Mouse (Mus musculus) mouse embryonic stem cell (cell line): ENCODE results near the gene 4930518I15Rik.
"Not testable (repeated sequence)": the region's sequence is repeated elsewhere in the genome, so short reads cannot be mapped to it uniquely, and the experiment has no call there.

Experiments
- in situ Hi-C, 2 experiments: fragments of 300-500 bp; cut with MboI; formaldehyde crosslinking; loops; 1 replicate in 1 of 2; 3 replicates in 1 of 2; pipeline ENCODE4 v1.14.3; 2019 to 2020; ENCODE audit warnings: low sequenced_read_pairs in 2 of 2, low pct_unique_long_range_greater_than_20kb in 1 of 2, mixed read lengths in 1 of 2; ENCODE audit not compliant: unreplicated experiment in 1 of 2

Gene 4930518I15Rik

GRCm38 (mm10) chr2:156857835-156858234 lies at the start of gene 4930518I15Rik:
Gene 4930518I15Rik, minus strand, starts transcription at chr2:156857946.
- in situ Hi-C loops: no loop called here

GRCm38 (mm10) chr2:156905931-156906330 lies 48.2 kb upstream of the 4930518I15Rik start:
- in situ Hi-C loops: not testable (repeated sequence)

- in situ Hi-C loops: no loop called here
Measured at GRCm38 (mm10) chr2:156904976-156905717, 47.4 kb upstream of the 4930518I15Rik start.

- in situ Hi-C loops: no loop called here
Measured at GRCm38 (mm10) chr2:156903367-156903766, 45.6 kb upstream of the 4930518I15Rik start.

GRCm38 (mm10) chr2:156902411-156902810 lies 44.7 kb upstream of the 4930518I15Rik start:
- in situ Hi-C loops: not testable (repeated sequence)

- in situ Hi-C loops: no loop called here
Measured at GRCm38 (mm10) chr2:156901883-156902282, 44.1 kb upstream of the 4930518I15Rik start.

GRCm38 (mm10) chr2:156901344-156901743 lies 43.6 kb upstream of the 4930518I15Rik start:
- in situ Hi-C loops: no loop called here

- in situ Hi-C loops: loop anchor here in 1 of 2 experiments (5.0 kb wide), 1 partner anchor 38 kb away; no protein-coding TSS in a partner anchor
Measured at GRCm38 (mm10) chr2:156899184-156899583, 41.4 kb upstream of the 4930518I15Rik start.

- in situ Hi-C loops: loop anchor here in 1 of 2 experiments (5.0 kb wide), 1 partner anchor 39 kb away; no protein-coding TSS in a partner anchor
Measured at GRCm38 (mm10) chr2:156898374-156898773, 40.6 kb upstream of the 4930518I15Rik start.

- in situ Hi-C loops: loop anchor here in 1 of 2 experiments (5.0 kb wide), 1 partner anchor 40 kb away; no protein-coding TSS in a partner anchor
Measured at GRCm38 (mm10) chr2:156897034-156897433, 39.3 kb upstream of the 4930518I15Rik start.

GRCm38 (mm10) chr2:156896384-156896914 lies 38.7 kb upstream of the 4930518I15Rik start:
- in situ Hi-C loops: loop anchor here in 1 of 2 experiments (5.0 kb wide), 1 partner anchor 41 kb away; no protein-coding TSS in a partner anchor

- in situ Hi-C loops: loop anchor here in 1 of 2 experiments (5.0 kb wide), 1 partner anchor 43 kb away; no protein-coding TSS in a partner anchor
Measured at GRCm38 (mm10) chr2:156894496-156895265, 36.9 kb upstream of the 4930518I15Rik start.

- in situ Hi-C loops: no loop called here
Measured at GRCm38 (mm10) chr2:156892821-156893220, 35.1 kb upstream of the 4930518I15Rik start.

GRCm38 (mm10) chr2:156892240-156892639 lies 34.5 kb upstream of the 4930518I15Rik start:
- in situ Hi-C loops: no loop called here

- in situ Hi-C loops: no loop called here
Measured at GRCm38 (mm10) chr2:156888490-156888889, 30.7 kb upstream of the 4930518I15Rik start.

- in situ Hi-C loops: no loop called here
Measured at GRCm38 (mm10) chr2:156887017-156887416, 29.3 kb upstream of the 4930518I15Rik start, which contains the start of gene Sla2. Gene Sla2, minus strand, starts transcription at chr2:156887192.

- in situ Hi-C loops: no loop called here
Measured at GRCm38 (mm10) chr2:156886084-156886631, 28.4 kb upstream of the 4930518I15Rik start.

GRCm38 (mm10) chr2:156885666-156886065 lies 27.9 kb upstream of the 4930518I15Rik start:
- in situ Hi-C loops: not testable (repeated sequence)
